Mouse (Mus musculus) spleen, embryonic (tissue): ENCODE results near the gene Klhl18.

ENCODE experiments used
- CTCF ChIA-PET: fragments of 350-600 bp; sonication (Branson Sonifier 250); formaldehyde crosslinking; loops from one replicate; lab custom pipeline; 2022; lab: Charles Lee

The Klhl18 gene

GRCm38 (mm10) chr9:110476124-110477091 lies at the start of gene Klhl18, which contains the start of gene Kif9:
Gene Klhl18, minus strand, starts transcription at chr9:110476694.
Gene Kif9, plus strand, starts transcription at chr9:110476958.
- CTCF ChIA-PET = interaction anchor here (0.7 to 1.5 kb wide), 3 partner anchors 10 to 77 kb away, joined by 3 to 5 read pairs (median 4); partner anchors contain the start of gene Setd2

DNA sequence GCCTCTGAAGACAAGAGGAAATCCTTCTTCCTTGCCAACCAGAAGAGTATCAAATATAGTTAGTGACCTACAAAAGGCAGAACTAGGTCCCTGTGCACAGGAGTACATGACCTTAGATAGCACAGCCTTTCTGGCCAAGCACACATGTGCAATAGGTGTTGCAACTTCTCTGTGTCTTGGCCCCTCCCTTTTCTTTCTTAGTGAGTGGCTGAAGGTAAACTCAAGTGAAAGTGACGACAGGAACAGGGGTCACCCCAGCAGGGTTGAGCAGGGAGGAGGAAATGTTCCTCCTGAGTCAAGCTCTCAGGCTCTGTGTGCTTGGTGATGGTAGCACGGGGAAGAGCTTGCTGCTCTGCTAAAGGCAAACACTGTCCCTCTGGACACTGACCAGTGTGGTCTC lies 49.2 kb upstream of the Klhl18 start:
- CTCF ChIA-PET = no interaction called here

GRCm38 (mm10) chr9:110490913-110491312 lies 14.4 kb upstream of the Klhl18 start:
- CTCF ChIA-PET = no interaction called here

GRCm38 (mm10) chr9:110488841-110489240 lies 12.3 kb upstream of the Klhl18 start:
- CTCF ChIA-PET = no interaction called here

GRCm38 (mm10) chr9:110478639-110479038 lies 2.1 kb upstream of the Klhl18 start:
- CTCF ChIA-PET = interaction anchor here (0.6 to 0.7 kb wide), 2 partner anchors 39 to 53 kb away, joined by 4 to 5 read pairs; no protein-coding TSS in a partner anchor

DNA sequence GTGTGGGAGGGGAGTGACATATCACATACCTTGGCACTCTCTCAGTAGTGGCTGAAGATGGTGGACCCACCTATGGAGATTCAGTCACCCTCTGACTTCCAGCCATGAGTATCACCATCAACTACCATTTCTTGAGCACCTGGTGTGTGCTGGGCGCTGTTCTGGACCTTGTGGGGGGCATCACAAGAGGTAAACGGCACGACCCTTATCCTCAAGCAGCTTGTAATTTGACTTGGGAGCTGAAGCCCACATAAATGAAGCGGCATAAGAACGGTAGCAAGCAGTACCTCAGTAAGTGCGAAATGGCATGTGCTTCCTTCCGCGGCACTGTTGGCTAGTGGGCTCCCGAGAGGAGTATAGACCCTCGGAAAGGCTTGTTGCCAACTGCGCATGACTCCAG lies 1.5 kb upstream of the Klhl18 start:
- CTCF ChIA-PET = interaction anchor here (0.6 to 0.7 kb wide), 2 partner anchors 38 to 53 kb away, joined by 4 to 5 read pairs; no protein-coding TSS in a partner anchor

DNA sequence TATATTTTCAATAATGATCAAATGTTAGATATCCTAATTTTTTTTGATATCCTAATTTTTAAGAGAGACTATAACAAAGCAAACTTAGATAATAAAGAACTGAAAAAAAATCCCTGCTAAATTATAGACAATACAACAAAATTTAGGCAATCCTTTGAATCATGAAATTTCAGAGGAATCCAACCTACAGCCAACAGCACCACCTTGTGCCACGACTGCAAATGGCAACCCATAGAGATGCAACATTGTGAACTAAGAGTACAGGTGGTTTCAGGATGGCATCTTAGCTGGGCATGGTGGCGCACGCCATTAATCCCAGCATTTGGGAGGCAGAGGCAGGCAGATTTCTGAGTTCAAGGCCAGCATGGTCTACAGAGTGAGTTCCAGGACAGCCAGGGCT lies 10.3 kb downstream of the Klhl18 start:
- CTCF ChIA-PET = interaction anchor here (0.8 to 2.6 kb wide), 3 partner anchors 10 to 17 kb away, joined by 3 to 19 read pairs (median 5); partner anchors contain the start of genes Kif9 and Klhl18

DNA sequence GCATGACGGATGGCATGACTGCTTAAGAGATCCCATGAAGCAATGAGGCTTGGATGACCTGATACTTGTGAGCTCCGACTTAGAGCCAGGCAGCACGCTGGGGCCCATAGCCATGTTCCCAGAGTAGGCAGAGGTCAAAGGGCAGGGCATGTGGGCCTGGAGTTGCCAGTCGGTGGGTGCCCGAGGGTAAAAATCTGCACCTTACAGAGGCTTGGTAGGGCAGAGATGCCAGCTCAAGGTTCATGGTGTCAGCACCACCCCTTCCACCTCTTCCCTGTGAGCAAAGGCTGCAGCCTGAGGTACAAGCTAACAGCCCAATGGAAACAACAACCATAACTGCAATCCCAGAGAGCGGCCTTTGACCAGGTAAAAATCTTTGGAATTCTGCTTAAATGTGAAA lies 11.2 kb downstream of the Klhl18 start:
- CTCF ChIA-PET = interaction anchor here (0.8 to 2.6 kb wide), 2 partner anchors 16 to 68 kb away, joined by 3 to 19 read pairs; no protein-coding TSS in a partner anchor

GRCm38 (mm10) chr9:110463983-110464591 lies 12.4 kb downstream of the Klhl18 start:
- CTCF ChIA-PET = no interaction called here

- CTCF ChIA-PET = no interaction called here
These were observed 14.2 kb downstream of the Klhl18 start for GRCm38 (mm10) chr9:110462321-110462720.

DNA sequence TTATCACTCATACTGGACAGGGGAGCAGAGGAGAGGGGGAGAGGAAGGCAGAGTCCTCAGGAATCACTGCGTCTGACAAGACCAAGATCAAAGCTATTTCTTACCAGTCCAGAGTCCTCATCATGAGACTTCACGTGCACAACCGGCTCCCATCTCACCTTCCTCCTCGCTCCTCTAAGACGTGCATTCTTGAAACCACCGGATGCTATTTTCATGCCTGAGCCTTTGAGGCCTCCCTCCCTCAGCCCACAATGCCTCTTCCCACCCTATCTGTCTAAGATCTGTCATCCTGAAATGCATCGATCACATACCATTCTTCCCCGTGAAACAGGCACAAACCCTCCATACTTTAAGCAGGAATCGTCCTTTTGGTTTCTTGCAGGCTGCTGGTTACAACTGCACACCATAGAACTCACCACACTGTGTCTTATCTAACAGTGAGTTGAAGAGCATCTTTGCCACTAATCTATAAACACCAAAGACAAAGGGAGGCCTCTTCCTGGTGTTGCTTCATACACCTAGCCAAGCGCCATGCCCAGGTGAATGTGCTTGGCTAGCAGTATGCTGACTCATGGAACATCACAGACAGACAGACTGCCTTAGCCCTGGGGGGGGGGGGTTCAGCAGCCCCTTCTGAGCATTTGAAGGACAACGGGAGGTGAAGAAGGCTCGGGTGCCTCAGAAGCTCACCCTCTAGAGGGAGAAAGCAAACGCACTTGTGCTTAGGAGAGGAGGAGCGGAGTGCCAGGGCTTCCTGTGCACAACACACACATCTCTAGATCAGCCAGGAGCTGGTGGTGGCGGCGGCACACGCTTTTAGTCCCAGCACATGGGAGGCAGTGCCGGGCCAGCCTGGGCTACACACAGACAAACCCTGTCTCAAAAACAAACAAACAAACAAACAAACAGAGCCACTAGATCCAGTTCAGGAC lies 15.3 kb downstream of the Klhl18 start:
- CTCF ChIA-PET = interaction anchor here (0.7 kb wide), 1 partner anchor 53 kb away, joined by 4 read pairs; the partner anchor contains the start of gene Ptpn23

DNA sequence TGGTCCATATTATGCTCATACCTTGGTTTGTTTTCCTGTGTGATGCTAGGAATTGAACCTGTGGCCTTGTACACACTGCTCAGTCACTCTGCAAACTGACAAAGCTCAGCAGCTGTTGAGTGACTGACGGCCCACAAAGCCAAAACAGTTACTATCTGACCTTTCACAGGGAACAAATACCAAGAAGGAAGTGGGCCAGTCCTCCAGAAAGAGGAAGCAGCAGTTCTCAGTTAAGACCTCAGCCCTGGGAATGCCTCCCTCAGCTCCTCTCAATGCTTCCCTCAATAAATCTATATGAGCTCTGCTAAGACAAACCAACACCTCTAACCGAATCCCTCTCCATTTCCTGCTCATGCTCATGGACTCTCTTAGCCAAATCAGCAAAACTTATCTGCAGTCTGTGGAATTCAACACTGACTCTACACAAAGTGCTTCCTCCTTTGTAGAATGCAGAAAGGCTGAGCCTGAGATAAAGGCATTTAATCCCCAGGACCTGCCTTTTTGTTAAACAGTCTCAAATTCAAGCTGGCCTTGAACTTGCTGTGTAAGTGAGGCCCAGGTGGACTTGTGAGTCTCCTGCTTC lies 17.3 kb downstream of the Klhl18 start:
- CTCF ChIA-PET = interaction anchor here (0.6 to 0.7 kb wide), 2 partner anchors 14 to 172 kb away, joined by 4 to 11 read pairs; no protein-coding TSS in a partner anchor

DNA sequence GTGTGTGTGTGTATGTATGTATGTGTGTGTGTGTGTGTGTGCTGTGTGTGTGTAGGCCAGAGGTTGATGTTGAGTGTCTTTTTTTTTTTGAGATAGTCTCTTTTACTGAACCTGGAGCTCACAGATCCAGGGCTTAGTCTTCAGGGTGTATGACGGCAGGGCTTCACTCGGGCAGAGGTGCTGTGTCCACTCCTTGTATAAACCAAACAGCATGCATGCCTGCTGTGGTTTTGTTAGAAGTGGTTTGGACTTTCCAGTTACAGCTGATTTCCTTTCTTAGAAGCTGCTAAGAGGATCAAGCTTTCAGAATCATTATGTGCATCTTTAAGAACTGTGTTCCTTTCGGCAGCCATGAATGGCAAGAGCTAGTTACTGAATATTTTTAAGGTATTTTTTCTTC lies 18.6 kb downstream of the Klhl18 start:
- CTCF ChIA-PET = interaction anchor here (0.6 to 0.7 kb wide), 3 partner anchors 46 to 119 kb away, joined by 4 read pairs; no protein-coding TSS in a partner anchor

DNA sequence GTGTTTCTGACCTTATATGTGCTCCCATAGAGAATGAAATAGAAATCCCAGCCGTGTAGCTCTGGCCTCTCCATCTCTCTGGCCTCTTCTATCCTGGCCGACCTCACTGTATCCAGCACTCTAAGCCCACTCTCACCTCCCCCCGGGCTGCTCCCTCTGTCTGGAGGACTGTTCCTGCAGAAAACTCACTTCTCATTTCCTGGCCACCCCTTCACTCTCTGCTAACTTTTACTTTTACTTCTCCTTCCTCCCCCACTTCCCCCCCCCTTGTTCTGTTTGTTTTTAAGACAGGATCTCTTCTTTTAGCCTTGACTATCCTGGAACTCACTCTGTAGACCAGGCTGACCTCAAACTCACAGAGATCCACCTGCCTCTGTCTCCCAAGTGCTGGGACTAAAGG lies 24.0 kb downstream of the Klhl18 start:
- CTCF ChIA-PET = interaction anchor here (0.6 kb wide), 2 partner anchors 10 to 230 kb away, joined by 6 to 15 read pairs; no protein-coding TSS in a partner anchor

- CTCF ChIA-PET = interaction anchor here (0.5 to 2.8 kb wide), 5 partner anchors 17 to 269 kb away, joined by 3 to 19 read pairs (median 4); no protein-coding TSS in a partner anchor
These were observed 27.5 kb downstream of the Klhl18 start for GRCm38 (mm10) chr9:110448857-110449617.

- CTCF ChIA-PET = interaction anchor here (0.6 to 2.8 kb wide), 6 partner anchors 18 to 309 kb away, joined by 3 to 19 read pairs (median 4); partner anchors contain the start of gene Setd2
These were observed 28.1 kb downstream of the Klhl18 start for GRCm38 (mm10) chr9:110448356-110448755.

DNA sequence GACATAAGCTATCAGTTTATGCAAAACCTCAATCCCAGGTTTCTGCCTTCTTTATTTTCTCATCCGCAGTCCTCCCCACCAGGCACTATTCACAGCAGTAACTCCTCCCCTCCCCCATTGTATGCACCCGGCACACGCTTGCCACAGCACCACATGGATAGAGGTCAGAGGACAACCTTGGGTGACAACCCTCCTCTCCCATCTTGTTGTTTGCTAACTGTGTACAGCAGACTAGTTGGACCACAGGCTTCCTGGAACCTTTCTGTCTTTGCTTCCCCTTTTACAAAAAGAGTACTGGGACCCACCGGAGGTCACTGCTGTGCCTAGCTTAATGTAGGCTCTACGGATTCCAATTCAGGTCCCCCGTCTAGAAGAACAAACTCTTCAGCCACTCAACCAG lies 35.9 kb downstream of the Klhl18 start:
- CTCF ChIA-PET = interaction anchor here (0.8 kb wide), 1 partner anchor 38 kb away, joined by 4 read pairs; no protein-coding TSS in a partner anchor

GRCm38 (mm10) chr9:110440049-110440448 lies 36.4 kb downstream of the Klhl18 start:
- CTCF ChIA-PET = interaction anchor here (0.6 to 0.9 kb wide), 5 partner anchors 27 to 1413 kb away, joined by 3 to 4 read pairs (median 4); no protein-coding TSS in a partner anchor

GRCm38 (mm10) chr9:110436041-110436440 lies 40.5 kb downstream of the Klhl18 start:
- CTCF ChIA-PET = no interaction called here
